Mouse (Mus musculus) C2C12 (cell line): ENCODE measurements around the gene 5730522E02Rik.

Source experiments
- CTCF ChIP-seq: IDR thresholded peaks from one replicate; pipeline ENCODE4 v1.5.1; 2011; ENCODE audit not compliant: control insufficient read depth, insufficient read depth, insufficient read length
- MYOD1 ChIP-seq: IDR thresholded peaks from one replicate; pipeline ENCODE4 v1.6.1; 2011; ENCODE audit warnings: low read depth; ENCODE audit not compliant: control insufficient read depth, insufficient read length

DNA sequence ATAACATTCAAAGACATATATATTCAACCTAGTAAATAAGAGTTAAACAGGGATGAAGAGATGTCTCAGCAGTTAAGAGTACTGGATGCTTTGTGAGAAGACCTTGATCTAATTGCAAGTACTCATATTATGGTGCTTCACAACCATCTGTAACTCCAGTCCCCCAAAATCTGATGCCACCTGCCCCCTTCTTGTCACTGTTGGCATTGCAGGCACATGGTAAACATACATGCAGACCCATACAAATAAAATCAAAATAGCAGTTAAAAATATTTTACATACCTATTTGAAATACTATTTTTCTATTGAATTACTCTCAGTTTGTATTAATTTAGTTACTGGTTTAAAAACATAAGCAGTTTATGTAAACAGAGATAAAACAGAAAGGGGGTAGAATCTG, 84.6 kb downstream of the 5730522E02Rik start:
- TF ChIP-seq CTCF (no peak), MYOD1 (no peak)
